Mouse (Mus musculus) stomach, embryonic 14.5 days (tissue): ENCODE measurements around the gene Mapk14. TPM values are rescaled to one million over a fixed set of nuclear protein-coding genes. Genes with fewer than 3 reads are reported as not detected.
"Not testable (repeated sequence)": the region's sequence is repeated elsewhere in the genome, so short reads cannot be mapped to it uniquely, and the experiment has no call there.

Experiments
- ATAC-seq: fragments of 200-750 bp; cut with Nextera tagmentation; 2 replicates; pipeline ENCODE4 v1.8.0; 2017; ENCODE audit warnings: low read depth, moderate TSS enrichment; ENCODE audit not compliant: insufficient number of reproducible peaks, insufficient read depth, low FRiP score
- H3K27ac ChIP-seq: fragments of 300-500 bp; sonication (generic); 2 replicates; pipeline ENCODE4 v1.5.1; 2014; ENCODE audit warnings: mild to moderate bottlenecking, low read length, moderate library complexity, mixed read lengths
- H3K27me3 ChIP-seq: fragments of 300-500 bp; sonication (generic); 2 replicates; pipeline ENCODE4 v1.6.1; 2014; ENCODE audit warnings: low read length, control low read depth, mixed read lengths; ENCODE audit not compliant: control insufficient read depth, insufficient read depth
- H3K36me3 ChIP-seq: fragments of 300-500 bp; sonication (generic); 2 replicates; pipeline ENCODE4 v1.6.1; 2014; ENCODE audit warnings: mild to moderate bottlenecking, control low read depth, low read length, moderate library complexity, mixed read lengths; ENCODE audit not compliant: control insufficient read depth, insufficient read depth
- H3K4me1 ChIP-seq: fragments of 300-500 bp; sonication (generic); 2 replicates; pipeline ENCODE4 v1.6.1; 2014; ENCODE audit warnings: low read length, control low read depth, mixed read lengths; ENCODE audit not compliant: control insufficient read depth, insufficient read depth
- H3K4me2 ChIP-seq: fragments of 300-500 bp; sonication (generic); replicated peaks from 2 replicates; pipeline ENCODE4 v1.6.1; 2014; ENCODE audit warnings: low read depth, low read length, control low read depth
- H3K4me3 ChIP-seq: fragments of 300-500 bp; sonication (generic); 2 replicates; pipeline ENCODE4 v1.5.1; 2014; ENCODE audit warnings: low read depth, low read length, control low read depth
- H3K9ac ChIP-seq: fragments of 300-500 bp; sonication (generic); replicated peaks from 2 replicates; pipeline ENCODE4 v1.6.1; 2014; ENCODE audit warnings: low read depth, mild to moderate bottlenecking, control low read depth, low read length, moderate library complexity, mixed read lengths
- H3K9me3 ChIP-seq: fragments of 300-500 bp; sonication (generic); 2 replicates; pipeline ENCODE4 v1.6.1; 2016; ENCODE audit warnings: low read depth, low read length, control low read depth; ENCODE audit not compliant: control insufficient read depth
- WGBS: fragments of 180-500 bp; shearing (Covaris S2); extraction: QIAGEN DNeasy Blood & Tissue Kit; methylation state at CpG from one replicate; pipeline ENCODE4 v1.1.7; 2014; 5-methylcytosine and 5-hydroxymethylcytosine counted together
- polyA plus RNA-seq: library from polyadenylated mRNA; unstranded; fragments of >200 nt; fragmentation: Nextera tagmentation; extraction: Ambion mirVana; gene quantifications from 2 replicates; pipeline ENCODE4 v1.2.1, GENCODE M21; 2014

Mapk14 gene
- polyA plus RNA-seq, 1 experiment from 2014 or later, result 53.4 TPM

- not testable (repeated sequence) for H3K4me1 ChIP-seq, H3K9me3 ChIP-seq, ATAC-seq, H3K27ac ChIP-seq, H3K9ac ChIP-seq, H3K4me2 ChIP-seq, H3K36me3 ChIP-seq, H3K4me3 ChIP-seq, H3K27me3 ChIP-seq
- 95% methylated on average over 8 of the region's 9 CpGs for WGBS
Observed at GRCm38 (mm10) chr17:28774303-28774702, 83.2 kb downstream of the Mapk14 start.

GRCm38 (mm10) chr17:28775161-28775560, 84.0 kb downstream of the Mapk14 start:
- WGBS, result 69% methylated on average over 4 of the region's 4 CpGs
- Histone ChIP-seq H3K27ac (no peak overlapping the region), H3K27me3 (no peaks in the 10 kb centered on the region)

GRCm38 (mm10) chr17:28776817-28777216, 85.7 kb downstream of the Mapk14 start:
- no peak for ATAC-seq
- Histone ChIP-seq H3K27ac (no peak overlapping the region), H3K4me2 (no peak overlapping the region), H3K9ac (no peak overlapping the region), H3K4me3 (no peak overlapping the region), H3K27me3 (no peaks in the 10 kb centered on the region), H3K36me3 (no peaks in the 10 kb centered on the region), H3K4me1 (0 out of 2 replicates have a peak, but pooled peaks cover 7% of the 10 kb centered on the region), H3K9me3 (no peaks in the 10 kb centered on the region)
- 96% methylated on average over 3 of the region's 3 CpGs for WGBS

More at GRCm38 (mm10) chr17:28775161-28775560, 84.0 kb downstream of the Mapk14 start:
- Histone ChIP-seq H3K4me3 (no peak overlapping the region), H3K4me2 (no peak overlapping the region), H3K9ac (no peak overlapping the region), H3K4me1 (no peaks in the 10 kb centered on the region; the same call in 1 of the 2 replicates), H3K36me3 (no peaks in the 10 kb centered on the region), H3K9me3 (no peaks in the 10 kb centered on the region)
- no peak for ATAC-seq

- H3K9ac ChIP-seq, result no peak overlapping the region
- H3K4me3 ChIP-seq, result no peak overlapping the region
- no peaks in the 10 kb centered on the region for H3K36me3 ChIP-seq
- no peak overlapping the region for H3K4me2 ChIP-seq
- no peaks in the 10 kb centered on the region for H3K27me3 ChIP-seq
- H3K27ac ChIP-seq, result no peak overlapping the region
- WGBS, result 83% methylated on average over 16 of the region's 16 CpGs
- H3K4me1 ChIP-seq, result 0 out of 2 replicates have a peak, but pooled peaks cover 7% of the 10 kb centered on the region
- ATAC-seq, result no peak
- H3K9me3 ChIP-seq, result no peaks in the 10 kb centered on the region
Observed at GRCm38 (mm10) chr17:28777231-28778005, 86.3 kb downstream of the Mapk14 start.

GRCm38 (mm10) chr17:28779735-28780134, 88.6 kb downstream of the Mapk14 start:
- no peaks in the 10 kb centered on the region for H3K27me3 ChIP-seq
- H3K9me3 ChIP-seq, result no peaks in the 10 kb centered on the region
- ATAC-seq, result no peak
- H3K9ac ChIP-seq, result no peak overlapping the region
- H3K4me1 ChIP-seq, result 0 out of 2 replicates have a peak, but pooled peaks cover 7% of the 10 kb centered on the region
- H3K4me2 ChIP-seq, result no peak overlapping the region
- 86% methylated on average over 3 of the region's 3 CpGs for WGBS
- no peak overlapping the region for H3K27ac ChIP-seq
- no peaks in the 10 kb centered on the region for H3K36me3 ChIP-seq
- H3K4me3 ChIP-seq, result no peak overlapping the region

- Histone ChIP-seq H3K9me3 (no peaks in the 10 kb centered on the region), H3K9ac (no peak overlapping the region), H3K4me2 (no peak overlapping the region), H3K36me3 (no peaks in the 10 kb centered on the region), H3K27me3 (no peaks in the 10 kb centered on the region), H3K27ac (no peak overlapping the region; the same call in 1 of the 2 replicates), H3K4me3 (no peak overlapping the region), H3K4me1 (0 out of 2 replicates have a peak, but pooled peaks cover 7% of the 10 kb centered on the region)
- WGBS, result 67% methylated on average over 3 of the region's 3 CpGs
- ATAC-seq, result no peak
Observed at GRCm38 (mm10) chr17:28780836-28781235, 89.7 kb downstream of the Mapk14 start.

GRCm38 (mm10) chr17:28781290-28782045, 90.3 kb downstream of the Mapk14 start:
- Histone ChIP-seq H3K4me2 (no peak overlapping the region), H3K27ac (peak overlapping the region; percentile 30; the same call in 1 of the 2 replicates), H3K9ac (no peak overlapping the region), H3K4me1 (0 out of 2 replicates have a peak, but pooled peaks cover 7% of the 10 kb centered on the region), H3K27me3 (no peaks in the 10 kb centered on the region), H3K9me3 (no peaks in the 10 kb centered on the region), H3K4me3 (no peak overlapping the region), H3K36me3 (no peaks in the 10 kb centered on the region)
- WGBS, result 38% methylated on average over 9 of the region's 9 CpGs
- no peak for ATAC-seq

GRCm38 (mm10) chr17:28785036-28785435, 93.9 kb downstream of the Mapk14 start:
- no peak overlapping the region for H3K27ac ChIP-seq
- ATAC-seq, result no peak
- 0 out of 2 replicates have a peak, but pooled peaks cover 7% of the 10 kb centered on the region for H3K4me1 ChIP-seq
- no peaks in the 10 kb centered on the region for H3K36me3 ChIP-seq
- no peak overlapping the region for H3K4me2 ChIP-seq
- H3K27me3 ChIP-seq, result no peaks in the 10 kb centered on the region
- no peak overlapping the region for H3K4me3 ChIP-seq
- no peaks in the 10 kb centered on the region for H3K9me3 ChIP-seq
- 84% methylated on average over 3 of the region's 3 CpGs for WGBS
- no peak overlapping the region for H3K9ac ChIP-seq
